Mouse (Mus musculus): ENCODE data around the gene Pld2. TPM values are rescaled to one million over a fixed set of nuclear protein-coding genes. Genes with fewer than 3 reads are reported as not detected.
"Not testable (repeated sequence)": the region's sequence is repeated elsewhere in the genome, so short reads cannot be mapped to it uniquely, and the experiment has no call there.

The Pld2 gene
- 10 to 100 TPM; 15.7 to 20.4 (median 19.4) TPM for total RNA-seq (2022)

- DNase-seq (ENCODE audit: low spot score in 2 of 2): peak; percentile 47 to 71
These were observed at the start of gene Pld2 for GRCm38 (mm10) chr11:70539877-70540587. Gene Pld2 (plus strand): TSS chr11:70540064.

- DNase-seq (ENCODE audit: low spot score in 2 of 2): no peak
These were observed 40.0 kb upstream of the Pld2 start for GRCm38 (mm10) chr11:70499566-70500475.

GRCm38 (mm10) chr11:70500476-70500812 is 39.4 kb upstream of the Pld2 start:
- no peak for DNase-seq (ENCODE audit: low spot score in 2 of 2)

- no peak for DNase-seq (ENCODE audit: low spot score in 2 of 2)
These were observed 37.8 kb upstream of the Pld2 start for GRCm38 (mm10) chr11:70502018-70502417.

- DNase-seq (ENCODE audit: low spot score in 2 of 2): no peak
These were observed 34.9 kb upstream of the Pld2 start, which contains the start of gene Tm4sf5 for GRCm38 (mm10) chr11:70504970-70505369. Gene Tm4sf5 (plus strand): TSS chr11:70505244.

GRCm38 (mm10) chr11:70506385-70506784 is 33.5 kb upstream of the Pld2 start:
- DNase-seq (ENCODE audit: low spot score in 2 of 2): no peak

- no peak for DNase-seq (ENCODE audit: low spot score in 2 of 2)
These were observed 32.8 kb upstream of the Pld2 start for GRCm38 (mm10) chr11:70506962-70507515.

GRCm38 (mm10) chr11:70509753-70510564 is 29.9 kb upstream of the Pld2 start:
- no peak for DNase-seq (ENCODE audit: low spot score in 2 of 2)

- DNase-seq (ENCODE audit: low spot score in 2 of 2): no peak
These were observed 28.6 kb upstream of the Pld2 start for GRCm38 (mm10) chr11:70511242-70511641.

- no peak for DNase-seq (ENCODE audit: low spot score in 2 of 2)
These were observed 28.0 kb upstream of the Pld2 start for GRCm38 (mm10) chr11:70511825-70512224.

GRCm38 (mm10) chr11:70512709-70513342 is 27.0 kb upstream of the Pld2 start:
- DNase-seq (ENCODE audit: low spot score in 2 of 2): no peak

GRCm38 (mm10) chr11:70513520-70513919 is 26.3 kb upstream of the Pld2 start:
- no peak for DNase-seq (ENCODE audit: low spot score in 2 of 2)

GRCm38 (mm10) chr11:70514288-70514687 is 25.6 kb upstream of the Pld2 start, which contains the start of gene Vmo1:
Gene Vmo1 (minus strand): TSS chr11:70514616.
- DNase-seq (ENCODE audit: low spot score in 2 of 2): no peak

GRCm38 (mm10) chr11:70516352-70516751 is 23.5 kb upstream of the Pld2 start:
- no peak for DNase-seq (ENCODE audit: low spot score in 2 of 2)

- DNase-seq (ENCODE audit: low spot score in 2 of 2): no peak
These were observed 21.4 kb upstream of the Pld2 start for GRCm38 (mm10) chr11:70518436-70518835.

GRCm38 (mm10) chr11:70518923-70519322 is 20.9 kb upstream of the Pld2 start, which contains the start of gene Gltpd2:
Gene Gltpd2 (plus strand): TSS chr11:70519196.
- no peak for DNase-seq (ENCODE audit: low spot score in 2 of 2)

- no peak for DNase-seq (ENCODE audit: low spot score in 2 of 2)
These were observed 19.6 kb upstream of the Pld2 start for GRCm38 (mm10) chr11:70520178-70520769.

GRCm38 (mm10) chr11:70523306-70523989 is 16.4 kb upstream of the Pld2 start:
- DNase-seq (ENCODE audit: low spot score in 2 of 2): not testable (repeated sequence)

GRCm38 (mm10) chr11:70524782-70525181 is 15.1 kb upstream of the Pld2 start:
- no peak for DNase-seq (ENCODE audit: low spot score in 2 of 2)

Measured in left cerebral cortex, adult 8-10 months (tissue).